Mouse (Mus musculus): ENCODE data around the gene E130208F15Rik. TPM values are rescaled to one million over a fixed set of nuclear protein-coding genes. Genes with fewer than 3 reads are reported as not detected.
A peak's percentile ranks its signal among the peaks of the same experiment; 100 is the strongest.

E130208F15Rik gene
- polyA plus RNA-seq, 1 experiment from 2014 or later = not detected

GRCm38 (mm10) chr7:30286701-30287410 is 34.7 kb upstream of the E130208F15Rik start:
- WGBS = 63% methylated on average over 8 of the region's 8 CpGs
- H3K4me1 ChIP-seq (ENCODE audit: control insufficient read depth, insufficient read depth, low read length) = no peaks in the 10 kb centered on the region
- no peak overlapping the region for H3K27ac ChIP-seq (ENCODE audit: low read depth, low read length)
- no peak for ATAC-seq (ENCODE audit: low read depth)
- no peak overlapping the region for H3K4me3 ChIP-seq (ENCODE audit: low read depth, low read length)
- no peaks in the 10 kb centered on the region for H3K9me3 ChIP-seq (ENCODE audit: control insufficient read depth, low read length)
- no peaks in the 10 kb centered on the region for H3K36me3 ChIP-seq (ENCODE audit: control insufficient read depth, insufficient read depth, low read length)
- no peaks in the 10 kb centered on the region for H3K27me3 ChIP-seq (ENCODE audit: control insufficient read depth, insufficient read depth, low read length)
- no peak overlapping the region for H3K4me2 ChIP-seq (ENCODE audit: low read depth, low read length)
- no peak overlapping the region for H3K9ac ChIP-seq (replicated peaks; ENCODE audit: low read depth, low read length)

GRCm38 (mm10) chr7:30288046-30288445 is 33.5 kb upstream of the E130208F15Rik start:
- ATAC-seq (ENCODE audit: low read depth) = no peak
- Histone ChIP-seq H3K4me2 (ENCODE audit: low read depth, low read length) (no peak overlapping the region), H3K27ac (ENCODE audit: low read depth, low read length) (no peak overlapping the region), H3K4me3 (ENCODE audit: low read depth, low read length) (no peak overlapping the region), H3K9ac (replicated peaks; ENCODE audit: low read depth, low read length) (no peak overlapping the region), H3K27me3 (ENCODE audit: control insufficient read depth, insufficient read depth, low read length) (no peaks in the 10 kb centered on the region), H3K36me3 (ENCODE audit: control insufficient read depth, insufficient read depth, low read length) (no peaks in the 10 kb centered on the region), H3K9me3 (ENCODE audit: control insufficient read depth, low read length) (no peaks in the 10 kb centered on the region), H3K4me1 (ENCODE audit: control insufficient read depth, insufficient read depth, low read length) (peaks cover 9% of the 10 kb centered on the region)
- 67% methylated on average over 6 of the region's 6 CpGs for WGBS

- Histone ChIP-seq H3K9me3 (ENCODE audit: control insufficient read depth, low read length) (no peaks in the 10 kb centered on the region), H3K27ac (ENCODE audit: low read depth, low read length) (no peak overlapping the region), H3K4me3 (ENCODE audit: low read depth, low read length) (no peak overlapping the region), H3K4me1 (ENCODE audit: control insufficient read depth, insufficient read depth, low read length) (peaks cover 15% of the 10 kb centered on the region), H3K9ac (replicated peaks; ENCODE audit: low read depth, low read length) (no peak overlapping the region), H3K27me3 (ENCODE audit: control insufficient read depth, insufficient read depth, low read length) (no peaks in the 10 kb centered on the region), H3K4me2 (ENCODE audit: low read depth, low read length) (no peak overlapping the region), H3K36me3 (ENCODE audit: control insufficient read depth, insufficient read depth, low read length) (peaks cover 6% of the 10 kb centered on the region)
- WGBS = 61% methylated on average over 7 of the region's 7 CpGs
- no peak for ATAC-seq (ENCODE audit: low read depth)
Measured at GRCm38 (mm10) chr7:30289071-30289713, 32.3 kb upstream of the E130208F15Rik start.

GRCm38 (mm10) chr7:30289714-30290399 is 31.7 kb upstream of the E130208F15Rik start:
- Histone ChIP-seq H3K4me2 (ENCODE audit: low read depth, low read length) (no peak overlapping the region), H3K9me3 (ENCODE audit: control insufficient read depth, low read length) (no peaks in the 10 kb centered on the region), H3K4me1 (ENCODE audit: control insufficient read depth, insufficient read depth, low read length) (peaks cover 19% of the 10 kb centered on the region), H3K27ac (ENCODE audit: low read depth, low read length) (no peak overlapping the region), H3K4me3 (ENCODE audit: low read depth, low read length) (no peak overlapping the region), H3K36me3 (ENCODE audit: control insufficient read depth, insufficient read depth, low read length) (peaks cover 9% of the 10 kb centered on the region), H3K27me3 (ENCODE audit: control insufficient read depth, insufficient read depth, low read length) (no peaks in the 10 kb centered on the region), H3K9ac (replicated peaks; ENCODE audit: low read depth, low read length) (no peak overlapping the region)
- 56% methylated on average over 10 of the region's 10 CpGs for WGBS
- peak; percentile 16; the same call in 1 of the 2 replicates for ATAC-seq (ENCODE audit: low read depth)

GRCm38 (mm10) chr7:30291215-30292131 is 30.1 kb upstream of the E130208F15Rik start, which contains the start of gene Clip3:
Clip3 (plus strand) TSS chr7:30291728.
- H3K36me3 ChIP-seq (ENCODE audit: control insufficient read depth, insufficient read depth, low read length) = peaks cover 16% of the 10 kb centered on the region
- peak; percentile 89 for ATAC-seq (ENCODE audit: low read depth)
- peak within 1 kb of the TSS; percentile 72 for H3K27ac ChIP-seq (ENCODE audit: low read depth, low read length)
- H3K4me3 ChIP-seq (ENCODE audit: low read depth, low read length) = peak within 1 kb of the TSS; percentile 94
- peak within 1 kb of the TSS; percentile 95 for H3K9ac ChIP-seq (replicated peaks; ENCODE audit: low read depth, low read length)
- H3K4me2 ChIP-seq (ENCODE audit: low read depth, low read length) = peak within 1 kb of the TSS; percentile 93
- 8% methylated on average over 35 of the region's 35 CpGs for WGBS
- H3K9me3 ChIP-seq (ENCODE audit: control insufficient read depth, low read length) = no peaks in the 10 kb centered on the region
- no peaks in the 10 kb centered on the region for H3K27me3 ChIP-seq (ENCODE audit: control insufficient read depth, insufficient read depth, low read length)
- H3K4me1 ChIP-seq (ENCODE audit: control insufficient read depth, insufficient read depth, low read length) = peaks cover 19% of the 10 kb centered on the region

- H3K27ac ChIP-seq (ENCODE audit: low read depth, low read length) = no peak overlapping the region
- H3K9ac ChIP-seq (replicated peaks; ENCODE audit: low read depth, low read length) = no peak overlapping the region; the same call in 1 of the 2 replicates
- 83% methylated on average over 13 of the region's 13 CpGs for WGBS
- H3K4me3 ChIP-seq (ENCODE audit: low read depth, low read length) = no peak overlapping the region
- ATAC-seq (ENCODE audit: low read depth) = no peak
- H3K4me1 ChIP-seq (ENCODE audit: control insufficient read depth, insufficient read depth, low read length) = peaks cover 19% of the 10 kb centered on the region
- H3K27me3 ChIP-seq (ENCODE audit: control insufficient read depth, insufficient read depth, low read length) = no peaks in the 10 kb centered on the region
- no peak overlapping the region for H3K4me2 ChIP-seq (ENCODE audit: low read depth, low read length)
- H3K36me3 ChIP-seq (ENCODE audit: control insufficient read depth, insufficient read depth, low read length) = peaks cover 38% of the 10 kb centered on the region
- no peaks in the 10 kb centered on the region for H3K9me3 ChIP-seq (ENCODE audit: control insufficient read depth, low read length)
Measured at GRCm38 (mm10) chr7:30293795-30294194, 27.7 kb upstream of the E130208F15Rik start.

GRCm38 (mm10) chr7:30294296-30294695 is 27.2 kb upstream of the E130208F15Rik start:
- H3K36me3 ChIP-seq (ENCODE audit: control insufficient read depth, insufficient read depth, low read length) = peaks cover 43% of the 10 kb centered on the region
- H3K4me3 ChIP-seq (ENCODE audit: low read depth, low read length) = no peak overlapping the region
- H3K4me1 ChIP-seq (ENCODE audit: control insufficient read depth, insufficient read depth, low read length) = peaks cover 19% of the 10 kb centered on the region
- H3K27me3 ChIP-seq (ENCODE audit: control insufficient read depth, insufficient read depth, low read length) = no peaks in the 10 kb centered on the region
- no peak overlapping the region for H3K27ac ChIP-seq (ENCODE audit: low read depth, low read length)
- H3K9ac ChIP-seq (replicated peaks; ENCODE audit: low read depth, low read length) = no peak overlapping the region; the same call in 1 of the 2 replicates
- H3K9me3 ChIP-seq (ENCODE audit: control insufficient read depth, low read length) = no peaks in the 10 kb centered on the region
- no peak for ATAC-seq (ENCODE audit: low read depth)
- 93% methylated on average over 5 of the region's 5 CpGs for WGBS
- H3K4me2 ChIP-seq (ENCODE audit: low read depth, low read length) = no peak overlapping the region

- peaks cover 19% of the 10 kb centered on the region for H3K4me1 ChIP-seq (ENCODE audit: control insufficient read depth, insufficient read depth, low read length)
- no peak for ATAC-seq (ENCODE audit: low read depth)
- no peak overlapping the region for H3K4me2 ChIP-seq (ENCODE audit: low read depth, low read length)
- H3K9ac ChIP-seq (replicated peaks; ENCODE audit: low read depth, low read length) = no peak overlapping the region
- H3K9me3 ChIP-seq (ENCODE audit: control insufficient read depth, low read length) = no peaks in the 10 kb centered on the region
- no peaks in the 10 kb centered on the region for H3K27me3 ChIP-seq (ENCODE audit: control insufficient read depth, insufficient read depth, low read length)
- H3K36me3 ChIP-seq (ENCODE audit: control insufficient read depth, insufficient read depth, low read length) = peaks cover 51% of the 10 kb centered on the region
- WGBS = 73% methylated on average over 10 of the region's 10 CpGs
- H3K4me3 ChIP-seq (ENCODE audit: low read depth, low read length) = no peak overlapping the region
- H3K27ac ChIP-seq (ENCODE audit: low read depth, low read length) = no peak overlapping the region
Measured at GRCm38 (mm10) chr7:30295103-30295502, 26.4 kb upstream of the E130208F15Rik start.

All from neural tube, embryonic 14.5 days (tissue).